Mouse (Mus musculus): ENCODE measurements around the gene Gucd1.
"Not testable (repeated sequence)": the region's sequence is repeated elsewhere in the genome, so short reads cannot be mapped to it uniquely, and the experiment has no call there.

The Gucd1 gene

DNA sequence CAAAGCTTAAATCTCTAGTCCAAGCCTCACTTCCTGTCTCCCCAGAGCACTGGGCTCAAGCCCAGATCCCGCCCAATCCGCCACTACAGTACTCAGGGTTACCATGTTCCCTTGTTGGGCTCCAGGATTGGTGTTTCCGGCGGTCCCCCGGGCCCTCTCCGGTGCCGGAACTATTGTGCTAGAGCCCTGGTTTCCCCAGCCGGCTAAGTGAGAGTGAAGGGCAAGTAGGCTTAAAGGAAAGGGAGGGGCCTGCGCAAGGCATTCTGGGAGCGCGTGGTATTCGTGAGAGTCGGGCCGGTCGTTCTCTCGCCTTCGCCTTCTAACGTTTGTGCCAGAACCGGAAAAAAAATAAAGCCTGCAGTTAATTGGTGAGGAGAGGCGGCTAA lies at the start of gene Gucd1:
Gene Gucd1 (minus strand): TSS at position 215 of the 386 bp plus-strand sequence.
- DNase-seq (ENCODE audit: low spot score in 2 of 2): peak; percentile 96 to 98

- DNase-seq (ENCODE audit: low spot score in 2 of 2): not testable (repeated sequence)
Measured at GRCm38 (mm10) chr10:75566765-75567164, 49.0 kb upstream of the Gucd1 start.

- DNase-seq (ENCODE audit: low spot score in 2 of 2): no peak
Measured at GRCm38 (mm10) chr10:75566321-75566720, 48.5 kb upstream of the Gucd1 start.

GRCm38 (mm10) chr10:75565906-75566305 lies 48.1 kb upstream of the Gucd1 start:
- no peak for DNase-seq (ENCODE audit: low spot score in 2 of 2)

DNA sequence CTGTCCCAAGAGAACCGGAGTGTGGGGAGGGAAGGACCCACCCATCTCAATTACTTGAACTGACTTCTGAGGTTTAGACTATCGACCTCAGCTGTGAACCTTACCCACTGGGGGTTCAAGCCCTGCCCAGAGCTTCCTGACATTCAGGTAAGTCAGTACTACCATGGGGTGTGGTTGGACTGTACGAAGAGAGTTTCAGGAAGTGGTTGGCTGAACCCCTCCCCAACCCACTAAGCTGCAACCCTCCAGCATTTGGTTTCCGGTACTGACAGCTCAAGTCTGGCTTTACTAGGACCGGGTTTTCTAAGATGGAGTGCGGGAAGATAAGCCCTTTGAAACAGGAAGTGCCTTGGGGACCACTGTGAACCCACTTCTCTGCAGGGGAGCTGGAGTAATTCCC lies 47.7 kb upstream of the Gucd1 start:
- no peak for DNase-seq (ENCODE audit: low spot score in 2 of 2)

GRCm38 (mm10) chr10:75564687-75565265 lies 47.0 kb upstream of the Gucd1 start:
- DNase-seq (ENCODE audit: low spot score in 2 of 2): no peak

DNA sequence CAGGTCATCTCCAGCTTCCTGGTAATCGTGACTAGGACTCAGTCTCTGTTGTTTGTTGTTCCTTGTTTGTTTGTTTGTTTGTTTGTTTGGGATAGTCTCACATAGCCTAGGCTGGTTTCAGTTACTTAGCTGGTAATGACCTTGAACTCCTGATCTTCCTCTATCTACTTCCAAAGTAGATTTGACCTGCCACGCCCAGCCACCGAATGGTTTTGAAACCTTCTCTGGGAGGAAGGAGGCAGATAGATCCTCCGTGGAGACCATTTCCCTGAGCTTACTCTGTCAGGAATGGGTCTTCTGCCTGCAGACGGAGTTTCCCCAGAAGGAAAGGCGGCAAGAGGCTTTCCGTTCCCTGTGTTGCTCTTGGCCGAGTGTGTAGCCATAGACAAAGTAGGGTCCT lies 44.8 kb upstream of the Gucd1 start:
- DNase-seq (ENCODE audit: low spot score in 2 of 2): no peak

GRCm38 (mm10) chr10:75561071-75561654 lies 43.4 kb upstream of the Gucd1 start, which contains the start of gene Ggt1:
TSS of gene Ggt1 (plus strand) at chr10:75561604.
- DNase-seq (ENCODE audit: low spot score in 2 of 2): no peak

GRCm38 (mm10) chr10:75560549-75560899 lies 42.8 kb upstream of the Gucd1 start:
- no peak for DNase-seq (ENCODE audit: low spot score in 2 of 2)

DNA sequence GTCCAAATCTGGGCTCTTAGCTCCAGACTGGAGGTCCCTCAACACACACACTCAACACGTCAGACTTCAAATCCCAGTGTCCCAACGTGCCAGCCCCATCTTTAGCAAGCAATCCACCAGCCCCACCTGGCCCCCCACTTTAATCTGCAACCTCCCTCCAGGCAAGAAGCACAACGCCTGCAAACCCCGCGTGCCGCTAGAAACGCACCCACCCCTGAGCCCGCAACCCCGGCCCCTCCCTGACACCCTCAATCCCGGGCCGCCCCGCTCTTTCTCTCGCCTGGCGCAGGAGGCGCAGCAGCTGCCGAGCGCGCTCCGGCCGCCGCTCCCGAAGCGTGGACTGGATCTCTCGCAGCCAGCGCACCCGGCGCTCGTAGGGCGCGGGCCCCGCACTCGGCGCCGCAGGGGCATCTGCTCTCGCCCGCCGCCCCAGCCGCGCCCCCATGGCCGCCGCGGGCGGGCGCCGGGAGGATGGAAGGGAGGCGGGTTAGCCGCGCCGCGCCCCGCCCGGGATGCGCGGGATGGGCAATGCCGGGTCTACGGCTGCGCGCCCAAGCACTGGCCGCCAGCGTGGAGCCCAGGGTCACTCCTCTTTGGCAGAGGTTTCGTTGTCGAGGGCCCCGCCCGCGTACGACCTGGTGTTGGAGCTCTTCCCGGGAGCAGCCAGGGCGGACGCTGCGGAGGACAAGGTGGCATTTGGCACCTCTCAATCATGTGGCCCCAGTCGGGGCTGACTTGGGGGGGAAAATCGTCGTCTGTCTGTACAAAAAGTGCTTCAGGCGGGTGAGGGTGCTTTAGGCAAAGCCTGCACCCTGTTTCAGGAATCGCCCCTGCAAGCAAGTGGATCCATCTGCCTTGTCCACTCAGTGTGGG lies 42.1 kb upstream of the Gucd1 start, which contains the start of gene Lrrc75b:
Gene Lrrc75b (minus strand): TSS at position 655 of the 873 bp plus-strand sequence.
- peak; percentile 41 to 64 for DNase-seq (ENCODE audit: low spot score in 2 of 2)

DNA sequence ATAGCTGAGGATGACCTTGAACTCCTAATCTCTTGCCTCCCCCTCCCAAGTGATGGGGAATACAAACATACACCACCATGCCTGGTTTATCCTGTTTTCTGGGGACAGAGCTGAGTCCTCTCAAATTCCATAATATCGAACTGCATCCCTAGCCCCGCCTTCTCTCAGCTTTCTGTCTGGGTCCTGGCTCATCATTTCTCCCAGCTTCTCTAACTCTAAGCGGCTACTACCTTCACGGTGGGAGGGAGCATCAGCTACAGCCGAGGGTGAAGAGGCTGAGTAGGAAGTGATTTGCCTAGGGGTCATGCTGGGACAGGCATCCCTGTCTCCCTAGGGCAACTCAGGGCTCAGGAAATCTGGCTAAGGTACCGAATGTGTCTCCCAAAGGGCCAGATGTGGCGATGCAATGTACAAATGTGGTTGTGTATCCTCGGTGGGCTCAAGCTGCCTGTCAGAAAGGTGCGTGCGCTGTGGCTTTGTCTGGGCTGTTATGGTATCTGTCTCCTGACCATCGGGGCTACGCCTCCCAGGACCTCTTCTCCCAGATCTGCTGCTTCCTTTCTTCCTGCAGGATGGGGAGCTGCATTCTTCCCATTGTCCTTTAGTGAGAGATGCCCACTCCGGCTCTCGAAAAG lies 41.4 kb upstream of the Gucd1 start:
- no peak for DNase-seq (ENCODE audit: low spot score in 2 of 2)

GRCm38 (mm10) chr10:75558515-75558914 lies 40.7 kb upstream of the Gucd1 start:
- no peak for DNase-seq (ENCODE audit: low spot score in 2 of 2)

- no peak for DNase-seq (ENCODE audit: low spot score in 2 of 2)
Measured at GRCm38 (mm10) chr10:75556026-75556425, 38.3 kb upstream of the Gucd1 start.

DNA sequence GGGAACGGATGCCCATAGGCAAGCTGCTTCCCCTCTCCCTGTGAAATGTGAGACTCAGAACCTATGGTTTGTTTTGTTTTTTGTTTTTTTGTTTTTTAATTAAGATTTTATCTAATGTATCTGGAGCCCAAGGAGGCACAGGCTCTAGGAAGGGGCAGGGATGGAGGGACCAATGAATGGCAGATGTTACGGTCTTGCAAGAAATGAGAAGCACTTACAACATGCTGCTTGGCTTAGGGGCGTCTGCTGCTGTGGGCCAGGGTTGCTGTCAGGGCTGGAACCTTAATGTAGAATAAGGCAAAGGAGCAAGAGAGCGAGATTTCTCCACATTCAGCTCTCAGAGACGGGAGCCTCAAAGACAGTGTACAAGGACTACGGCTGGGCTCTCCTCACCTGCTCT lies 37.8 kb upstream of the Gucd1 start:
- no peak for DNase-seq (ENCODE audit: low spot score in 2 of 2)

- no peak for DNase-seq (ENCODE audit: low spot score in 2 of 2)
Measured at GRCm38 (mm10) chr10:75554090-75554489, 36.3 kb upstream of the Gucd1 start.

GRCm38 (mm10) chr10:75552701-75553450 lies 35.1 kb upstream of the Gucd1 start:
- DNase-seq (ENCODE audit: low spot score in 2 of 2): no peak

DNA sequence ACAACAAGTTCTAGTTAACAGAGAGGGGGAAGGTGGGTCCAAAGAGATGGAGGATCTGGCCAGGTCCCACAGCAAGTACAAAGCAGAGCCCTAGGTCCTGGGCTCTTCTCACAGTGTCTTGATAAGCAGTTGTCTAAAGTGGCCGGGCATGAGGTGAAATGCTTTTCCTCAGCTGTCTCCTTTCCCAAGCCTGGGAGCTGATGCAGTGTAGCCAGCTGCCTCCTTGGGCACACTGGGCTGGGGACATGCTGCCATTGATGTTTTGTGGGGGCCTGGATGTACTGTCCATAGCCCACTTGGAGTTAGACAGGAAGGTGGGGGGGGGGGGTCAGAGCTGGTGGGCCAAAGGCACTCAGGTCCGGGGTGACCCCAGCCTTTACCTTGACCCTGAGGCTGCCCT lies 34.3 kb upstream of the Gucd1 start:
- DNase-seq (ENCODE audit: low spot score in 2 of 2): no peak

DNA sequence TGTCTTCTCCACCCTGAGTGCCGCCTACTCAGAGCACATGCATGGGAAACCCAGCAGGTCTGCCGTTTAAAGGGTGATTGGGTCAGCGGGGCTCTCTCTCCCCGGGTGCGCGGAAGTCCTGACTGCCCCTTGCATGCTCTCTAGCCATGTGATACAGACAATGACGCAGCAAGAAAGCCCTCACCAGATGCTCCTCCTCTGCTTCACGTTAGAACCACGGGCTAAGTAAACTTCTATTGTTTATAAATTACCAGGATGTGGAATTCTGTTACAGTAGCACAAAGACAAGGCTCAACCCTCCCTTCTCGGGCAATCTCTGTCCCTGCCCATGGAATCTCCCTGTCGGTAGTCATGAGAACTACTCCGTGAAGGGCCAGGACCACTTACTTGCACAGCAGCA lies 33.4 kb upstream of the Gucd1 start:
- DNase-seq (ENCODE audit: low spot score in 2 of 2): no peak

DNA sequence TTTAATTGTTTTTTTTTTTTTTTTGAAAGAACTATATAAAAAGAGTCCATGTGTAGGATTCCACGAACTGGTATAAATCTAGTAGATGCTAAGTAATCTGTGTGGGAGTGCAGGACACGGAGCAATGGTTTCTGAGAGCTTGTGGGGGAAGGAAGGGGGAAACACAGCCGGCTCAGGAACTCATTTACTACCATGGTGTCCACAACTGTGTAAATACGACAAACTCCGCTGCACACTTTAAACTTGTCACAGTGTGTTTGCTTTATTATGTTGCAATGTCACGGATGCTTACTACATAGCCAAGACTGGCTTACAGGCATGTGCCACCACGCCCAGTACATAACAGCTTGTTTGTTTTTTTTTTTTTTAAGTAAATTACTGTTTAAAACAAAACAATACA lies 32.1 kb upstream of the Gucd1 start:
- no peak for DNase-seq (ENCODE audit: low spot score in 2 of 2)

DNA sequence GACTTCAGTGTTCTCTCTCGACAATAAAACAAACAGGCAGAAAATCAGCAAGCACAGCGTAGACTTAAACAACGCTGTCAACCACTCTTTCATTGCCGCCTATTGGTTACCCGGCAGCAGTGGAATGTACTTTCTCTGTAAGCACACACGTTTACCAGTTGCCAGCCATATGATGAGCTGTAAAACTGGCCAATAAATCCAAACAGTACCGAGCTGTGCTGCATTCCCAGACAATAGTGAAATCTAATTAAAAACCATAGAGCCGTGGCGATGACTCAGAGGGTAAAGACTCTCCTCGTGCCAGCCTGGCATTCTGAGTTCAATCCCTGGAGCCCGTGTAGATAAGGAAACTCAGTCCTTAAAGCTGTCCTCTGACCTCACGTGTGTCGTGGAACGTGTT lies 30.7 kb upstream of the Gucd1 start:
- no peak for DNase-seq (ENCODE audit: low spot score in 2 of 2)

GRCm38 (mm10) chr10:75547901-75548300 lies 30.1 kb upstream of the Gucd1 start:
- no peak for DNase-seq (ENCODE audit: low spot score in 2 of 2)

GRCm38 (mm10) chr10:75536123-75536522 lies 18.4 kb upstream of the Gucd1 start:
- DNase-seq (ENCODE audit: low spot score in 2 of 2): no peak
